In the genomic region with DNA sequence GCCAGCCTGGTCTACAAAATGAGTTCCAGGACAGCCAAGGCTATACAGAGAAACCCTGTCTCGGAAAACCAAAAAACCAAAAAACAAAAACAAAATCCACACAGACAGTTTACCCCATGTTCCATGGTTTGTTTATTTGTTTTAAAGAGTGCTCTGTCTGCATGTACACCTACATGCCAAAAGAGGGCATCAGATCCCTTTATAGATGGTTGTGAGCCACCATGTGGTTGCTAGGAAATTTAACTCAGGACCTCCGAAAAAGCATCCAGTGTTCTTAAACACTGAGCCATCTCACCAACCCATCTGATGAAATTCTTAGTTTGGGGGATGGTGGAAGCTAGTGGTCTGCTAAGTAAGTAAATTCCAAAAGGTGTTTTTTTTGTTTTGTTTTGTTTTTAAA, we compare ENCODE assay signal across 17 mouse cellular contexts.
DNase-seq lines count a peak whose midpoint lies in the region; ATAC-seq and TF ChIP-seq lines count a peak whose summit lies in the region.
"Had no signal": no experiment of that assay in that cellular context is flagged by ENCODE, and none has a peak within 500 bp of the region (broad histone marks: within the 10 kb centered on the region; RNA-seq: fewer than 3 reads in every experiment).

No protein-coding gene starts in this region.

- H3K9ac ChIP-seq in forebrain, embryonic 13.5 days: no peak overlapping the region
- H3K9ac ChIP-seq in liver, embryonic 14.5 days (replicated peaks): no peak overlapping the region
- no peak overlapping the region for H3K9ac ChIP-seq in CH12.LX (ENCODE audit: insufficient read depth, low read depth)
- H3K9ac ChIP-seq: heart, embryonic 12.5 days had no signal

- H3K4me1 ChIP-seq in forebrain, embryonic 10.5 days: peaks cover 59% of the 10 kb centered on the region
- H3K4me1 ChIP-seq in forebrain, embryonic 13.5 days: peaks cover 34% of the 10 kb centered on the region
- no peaks in the 10 kb centered on the region for H3K4me1 ChIP-seq in liver, embryonic 14.5 days (replicated peaks; ENCODE audit: control insufficient read depth in 2 of 2, insufficient read depth in 2 of 2, low read length in 1 of 2)
- peaks cover 0 to 4% of the 10 kb centered on the region in 2 experiments; a peak in 1 of 4 replicates for H3K4me1 ChIP-seq in CH12.LX (ENCODE audit: control insufficient read depth in 1 of 2, insufficient read depth in 2 of 2)

- H3K27ac ChIP-seq in forebrain, embryonic 10.5 days: 0 out of 2 replicates have a peak overlapping the region, but pooled peaks have one; percentile 11
- H3K27ac ChIP-seq in forebrain, embryonic 13.5 days: no peak overlapping the region
- no peak overlapping the region for H3K27ac ChIP-seq in liver, embryonic 14.5 days
- no peak overlapping the region for H3K27ac ChIP-seq in CH12.LX (ENCODE audit: insufficient read depth, low read depth)
- H3K27ac ChIP-seq: embryonic facial prominence, embryonic 10.5 days; midbrain, embryonic 10.5 days had no signal

- WGBS in forebrain, embryonic 10.5 days: 66% methylated on average over 2 of the region's 2 CpGs
- 70% methylated on average over 2 of the region's 2 CpGs for WGBS in forebrain, embryonic 13.5 days
- WGBS in liver, embryonic 14.5 days (ENCODE audit: insufficient replicate concordance): 31% methylated on average over 2 of the region's 2 CpGs

- TF ChIP-seq POLR2A in CH12.LX (IDR thresholded peaks at IDR 0.05; ENCODE audit: low read depth, low read length): no peak

- no peaks in the 10 kb centered on the region for H3K9me3 ChIP-seq in forebrain, embryonic 10.5 days
- H3K9me3 ChIP-seq in forebrain, embryonic 13.5 days (replicated peaks): no peaks in the 10 kb centered on the region
- H3K9me3 ChIP-seq in liver, embryonic 14.5 days (ENCODE audit: control insufficient read depth, low read length): no peaks in the 10 kb centered on the region
- no peaks in the 10 kb centered on the region for H3K9me3 ChIP-seq in CH12.LX (replicated peaks; ENCODE audit: low read length)
- H3K9me3 ChIP-seq: embryonic facial prominence, embryonic 10.5 days; heart, embryonic 12.5 days; midbrain, embryonic 10.5 days had no signal

- no peak overlapping the region for H3K4me2 ChIP-seq in forebrain, embryonic 13.5 days
- H3K4me2 ChIP-seq in liver, embryonic 14.5 days (ENCODE audit: low read depth): no peak overlapping the region
- no peak overlapping the region for H3K4me2 ChIP-seq in CH12.LX (ENCODE audit: insufficient read depth, low read depth, poor library complexity, severe bottlenecking)
- H3K4me2 ChIP-seq: heart, embryonic 12.5 days had no signal

- peaks cover 37% of the 10 kb centered on the region for H3K36me3 ChIP-seq in forebrain, embryonic 10.5 days (replicated peaks)
- H3K36me3 ChIP-seq in forebrain, embryonic 13.5 days (ENCODE audit: poor library complexity, severe bottlenecking): no peaks in the 10 kb centered on the region
- no peaks in the 10 kb centered on the region for H3K36me3 ChIP-seq in liver, embryonic 14.5 days (replicated peaks; ENCODE audit: control insufficient read depth, insufficient read depth, low read depth)
- no peaks in the 10 kb centered on the region for H3K36me3 ChIP-seq in CH12.LX (replicated peaks in 1 of 2; ENCODE audit: control insufficient read depth in 1 of 2, insufficient read depth in 1 of 2, low read length in 1 of 2)
- H3K36me3 ChIP-seq: embryonic facial prominence, embryonic 10.5 days; heart, embryonic 12.5 days; midbrain, embryonic 10.5 days had no signal

- TF ChIP-seq EP300 in liver, embryonic 14.5 days (IDR thresholded peaks at IDR 0.05; ENCODE audit: low read depth): no peak
- TF ChIP-seq EP300 in CH12.LX (IDR thresholded peaks at IDR 0.05; ENCODE audit: low read length): no peak

- no peak for DNase-seq in forebrain, embryonic 10.5 days (ENCODE audit: extremely low spot score, low spot score)
- DNase-seq in liver, embryonic 14.5 days (ENCODE audit: low read depth in 3 of 3, low spot score in 3 of 3): no peak
- no peak for DNase-seq in liver
- peak; percentile 27 for DNase-seq in CH12.LX (ENCODE audit: extremely low read depth)
- DNase-seq in induced T-regulatory cell, adult 2 months (ENCODE audit: low read depth): peak; percentile 22
- DNase-seq in ovary, postnatal 10 days (ENCODE audit: low spot score): no peak
- DNase-seq in neural tube, embryonic 10.5 days (ENCODE audit: extremely low spot score, low spot score): no peak
- DNase-seq: cerebellum, postnatal 14 days; heart, postnatal 4 days; kidney, postnatal 10 days; layer of hippocampus, adult 9-11 months; lung, postnatal 10 days; right cerebral cortex, postnatal 14 days had no signal

- TF ChIP-seq RAD21 in CH12.LX (IDR thresholded peaks at IDR 0.05; ENCODE audit: low read depth, low read length): peak; percentile 69

- TF ChIP-seq CTCF in liver, embryonic 14.5 days (IDR thresholded peaks at IDR 0.05; ENCODE audit: low read depth): peak; percentile 29; the same call in 1 of the 2 replicates
- peak; percentile 23 to 93; a peak in 2 of 4 replicates for TF ChIP-seq CTCF in CH12.LX (conservative IDR thresholded peaks at IDR 0.05 in 1 of 2, IDR thresholded peaks at IDR 0.05 in 1 of 2; ENCODE audit: low read depth in 2 of 2, low read length in 2 of 2)

- no peak overlapping the region for H3K4me3 ChIP-seq in forebrain, embryonic 10.5 days
- no peak overlapping the region for H3K4me3 ChIP-seq in forebrain, embryonic 13.5 days
- H3K4me3 ChIP-seq in liver, embryonic 14.5 days (ENCODE audit: insufficient read depth in 1 of 2, low read depth in 2 of 2, low read length in 2 of 2): no peak overlapping the region
- H3K4me3 ChIP-seq in CH12.LX (replicated peaks in 1 of 3; ENCODE audit: low read depth in 2 of 3, low read length in 2 of 3, poor library complexity in 1 of 3): no peak overlapping the region
- H3K4me3 ChIP-seq: embryonic facial prominence, embryonic 10.5 days; heart, embryonic 12.5 days; midbrain, embryonic 10.5 days had no signal

- in situ Hi-C loops in CH12.LX (cut with MboI; ENCODE audit: low pct_ligation_motif_present, low pct_unique_long_range_greater_than_20kb, low sequenced_read_pairs): no loop called here

- no peaks in the 10 kb centered on the region for H3K27me3 ChIP-seq in forebrain, embryonic 10.5 days (ENCODE audit: poor library complexity, severe bottlenecking)
- H3K27me3 ChIP-seq in forebrain, embryonic 13.5 days: no peaks in the 10 kb centered on the region
- no peaks in the 10 kb centered on the region for H3K27me3 ChIP-seq in liver, embryonic 14.5 days (ENCODE audit: control insufficient read depth, insufficient read depth, low read length)
- no peaks in the 10 kb centered on the region for H3K27me3 ChIP-seq in CH12.LX (replicated peaks)
- H3K27me3 ChIP-seq: heart, embryonic 12.5 days had no signal

- dilution Hi-C loops in CH12.LX (cut with MboI; ENCODE audit: extremely low pct_ligation_motif_present, extremely low pct_unique_long_range_greater_than_20kb, low sequenced_read_pairs): no loop called here

- H3K79me2 ChIP-seq in CH12.LX (replicated peaks; ENCODE audit: control insufficient read depth, extremely low read depth, insufficient read depth, poor library complexity, severe bottlenecking): no peaks in the 10 kb centered on the region

- ATAC-seq in forebrain, embryonic 13.5 days: no peak
- ATAC-seq in liver, embryonic 14.5 days (ENCODE audit: insufficient read depth): no peak

TF ChIP-seq in CH12.LX, 34 proteins besides CTCF, POLR2A, EP300 and RAD21 (continues in another document):
- no peak for TF ChIP-seq JUN (IDR thresholded peaks at IDR 0.05; ENCODE audit: insufficient read depth, low read depth, low read length)
- TF ChIP-seq GABPA (IDR thresholded peaks at IDR 0.05; ENCODE audit: insufficient replicate concordance, low read depth, low read length): no peak
- no peak for TF ChIP-seq MXI1 (IDR thresholded peaks at IDR 0.05; ENCODE audit: low read depth, low read length)
- no peak for TF ChIP-seq PAX5 (IDR thresholded peaks at IDR 0.05; ENCODE audit: low read length)
- TF ChIP-seq POLR2AphosphoS2 (IDR thresholded peaks at IDR 0.05; ENCODE audit: low read depth, low read length): no peak
- no peak for TF ChIP-seq ELF1 (IDR thresholded peaks at IDR 0.05; ENCODE audit: low read depth, low read length)
- TF ChIP-seq MAX (IDR thresholded peaks at IDR 0.05; ENCODE audit: low read length): peak; percentile 53; the same call in 1 of the 2 replicates
- TF ChIP-seq USF2 (conservative IDR thresholded peaks at IDR 0.05; ENCODE audit: low read depth, low read length): no peak
- no peak for TF ChIP-seq ZNF384 (IDR thresholded peaks at IDR 0.05; ENCODE audit: low read depth, low read length)
- TF ChIP-seq CHD1 (IDR thresholded peaks at IDR 0.05; ENCODE audit: low read depth, low read length): no peak
- TF ChIP-seq NELFE (IDR thresholded peaks at IDR 0.05; ENCODE audit: low read depth, low read length): no peak
- no peak for TF ChIP-seq USF1 (IDR thresholded peaks at IDR 0.05; ENCODE audit: low read depth, low read length)
- TF ChIP-seq MAFK (IDR thresholded peaks at IDR 0.05; ENCODE audit: insufficient replicate concordance, low read length): no peak
- TF ChIP-seq SMC3 (IDR thresholded peaks at IDR 0.05; ENCODE audit: low read depth, low read length): peak; percentile 68
- no peak for TF ChIP-seq ZC3H11A (IDR thresholded peaks at IDR 0.05; ENCODE audit: low read depth, low read length)
- TF ChIP-seq TBP (conservative IDR thresholded peaks at IDR 0.05; ENCODE audit: low read depth, low read length): peak; percentile 10; the same call in 1 of the 2 replicates
- TF ChIP-seq UBTF (IDR thresholded peaks at IDR 0.05; ENCODE audit: low read depth, low read length): no peak
- TF ChIP-seq E2F4 (IDR thresholded peaks at IDR 0.05; ENCODE audit: insufficient replicate concordance, low read depth, low read length): no peak
- no peak for TF ChIP-seq CHD2 (IDR thresholded peaks at IDR 0.05; ENCODE audit: low read length)
- TF ChIP-seq MEF2A (IDR thresholded peaks at IDR 0.05; ENCODE audit: borderline replicate concordance, low read depth, low read length): no peak
- peak; percentile 22; the same call in 1 of the 2 replicates for TF ChIP-seq BHLHE40 (IDR thresholded peaks at IDR 0.05; ENCODE audit: low read depth, low read length)
- no peak for TF ChIP-seq HCFC1 (IDR thresholded peaks at IDR 0.05; ENCODE audit: low read depth, low read length)
- no peak for TF ChIP-seq ZKSCAN1 (IDR thresholded peaks at IDR 0.05; ENCODE audit: borderline replicate concordance, low read depth, low read length)
- TF ChIP-seq MYC (IDR thresholded peaks at IDR 0.05; ENCODE audit: low read depth, low read length): peak; percentile 85; the same call in 1 of the 2 replicates
- TF ChIP-seq JUND (conservative IDR thresholded peaks at IDR 0.05; ENCODE audit: low read depth, low read length): no peak
- TF ChIP-seq RCOR1 (conservative IDR thresholded peaks at IDR 0.05; ENCODE audit: low read depth, low read length): no peak
- 0 out of 2 replicates have a peak, but pooled peaks have one; percentile 21 for TF ChIP-seq MAZ (IDR thresholded peaks at IDR 0.05; ENCODE audit: low read depth, low read length)
- TF ChIP-seq SIN3A (IDR thresholded peaks at IDR 0.05; ENCODE audit: low read length): peak; percentile 49; the same call in 1 of the 2 replicates

Comparison
In these comparisons a context has a peak if more than half of its experiments do, and no peak if none do; other contexts are left out.
1. DNase-seq: peak in CH12.LX (single experiment) and induced T-regulatory cell, adult 2 months (single experiment); none in forebrain, embryonic 10.5 days (single experiment), liver, embryonic 14.5 days (0 of 3), liver (single experiment), ovary, postnatal 10 days (single experiment) and neural tube, embryonic 10.5 days (single experiment).